Mouse (Mus musculus) brain, embryonic 14.5 days (tissue): ENCODE measurements at regions not wholly inside any gene's neighbourhood (a gene's known extent, or its start where the extent isn't known, plus 50 kb on each side); places are given as distances from the start of the nearest gene placed in this dataset.

Source experiments
- CTCF ChIP-seq: fragments of 200-500 bp; IDR thresholded peaks from 2 replicates; pipeline ENCODE4 v1.5.1; 2012; ENCODE audit warnings: inconsistent platforms, mild to moderate bottlenecking, moderate library complexity, borderline replicate concordance; ENCODE audit not compliant: insufficient read depth, insufficient read length; ENCODE audit errors: extremely low read depth
- POLR2A ChIP-seq: fragments of 200-500 bp; IDR thresholded peaks from 2 replicates; pipeline ENCODE4 v1.6.1; 2012; ENCODE audit warnings: mild to moderate bottlenecking, inconsistent platforms, borderline replicate concordance; ENCODE audit not compliant: poor library complexity, insufficient read depth, insufficient read length, severe bottlenecking; ENCODE audit errors: extremely low read depth

DNA sequence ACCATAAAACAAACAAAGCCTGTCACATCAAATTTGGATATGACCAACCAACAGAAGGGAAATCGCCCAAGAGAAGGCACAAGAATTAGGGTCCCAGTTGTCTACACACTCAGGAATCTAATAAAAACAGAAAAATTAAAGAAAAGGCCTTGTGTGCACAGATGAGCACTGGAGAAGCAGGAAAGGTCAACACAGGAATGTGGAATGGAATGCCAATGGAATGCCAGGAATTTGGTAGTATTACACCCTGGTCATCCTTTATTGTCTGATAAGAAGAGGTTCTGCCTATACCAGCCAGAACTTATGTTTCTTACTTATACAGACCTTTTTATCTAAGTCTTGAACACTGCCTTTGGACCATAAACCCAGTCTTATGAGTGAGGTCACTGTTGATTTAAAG is 72.9 kb downstream of the Speer2 start:
- TF ChIP-seq POLR2A (no peak), CTCF (no peak)
